Mouse (Mus musculus): ENCODE measurements around the gene Tm4sf1. TPM values are rescaled to one million over a fixed set of nuclear protein-coding genes. Genes with fewer than 3 reads are reported as not detected.

Gene Tm4sf1
- polyA plus RNA-seq, 1 experiment from 2014 or later: 53.8 TPM

GRCm38 (mm10) chr3:57296574-57296973, 5.2 kb downstream of the Tm4sf1 start:
- no peak overlapping the region for H3K9ac ChIP-seq
- ATAC-seq (ENCODE audit: insufficient read depth): no peak

DNA sequence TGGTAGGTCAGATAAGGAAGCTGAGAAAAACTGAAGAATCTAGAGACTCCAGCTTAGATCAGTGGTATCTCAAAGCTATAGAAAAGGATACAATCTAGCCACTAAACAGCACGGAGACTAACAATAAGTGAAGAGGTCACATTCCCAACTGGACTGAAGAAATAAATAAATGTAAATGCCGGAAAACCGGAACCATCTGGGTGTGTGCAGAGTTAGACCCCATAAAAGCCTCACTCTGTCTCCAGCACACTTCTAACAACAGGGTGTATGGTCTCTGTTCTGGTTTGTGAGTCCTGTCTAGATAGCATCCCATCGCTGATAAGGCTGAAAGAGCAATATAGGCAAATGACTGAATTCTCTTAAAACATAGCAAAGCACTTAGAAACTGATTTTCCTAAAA, 6.2 kb downstream of the Tm4sf1 start:
- no peak overlapping the region for H3K9ac ChIP-seq

More at GRCm38 (mm10) chr3:57296574-57296973, 5.2 kb downstream of the Tm4sf1 start:
- H3K27me3 ChIP-seq (ENCODE audit: insufficient read depth, low read length): no peaks in the 10 kb centered on the region
- no peak overlapping the region for H3K4me3 ChIP-seq (ENCODE audit: low read depth, low read length)
- no peak for DNase-seq
- H3K27ac ChIP-seq (ENCODE audit: low read depth): no peak overlapping the region
- H3K36me3 ChIP-seq (ENCODE audit: insufficient read depth): no peaks in the 10 kb centered on the region
- TF ChIP-seq CTCF (IDR thresholded peaks at IDR 0.05; ENCODE audit: low read depth): no peak
- H3K4me2 ChIP-seq: no peak overlapping the region
- H3K9me3 ChIP-seq (ENCODE audit: low read depth, low read length): no peaks in the 10 kb centered on the region
- peaks cover 12% of the 10 kb centered on the region; the same call in 1 of the 2 replicates for H3K4me1 ChIP-seq (ENCODE audit: insufficient read depth)

DNA sequence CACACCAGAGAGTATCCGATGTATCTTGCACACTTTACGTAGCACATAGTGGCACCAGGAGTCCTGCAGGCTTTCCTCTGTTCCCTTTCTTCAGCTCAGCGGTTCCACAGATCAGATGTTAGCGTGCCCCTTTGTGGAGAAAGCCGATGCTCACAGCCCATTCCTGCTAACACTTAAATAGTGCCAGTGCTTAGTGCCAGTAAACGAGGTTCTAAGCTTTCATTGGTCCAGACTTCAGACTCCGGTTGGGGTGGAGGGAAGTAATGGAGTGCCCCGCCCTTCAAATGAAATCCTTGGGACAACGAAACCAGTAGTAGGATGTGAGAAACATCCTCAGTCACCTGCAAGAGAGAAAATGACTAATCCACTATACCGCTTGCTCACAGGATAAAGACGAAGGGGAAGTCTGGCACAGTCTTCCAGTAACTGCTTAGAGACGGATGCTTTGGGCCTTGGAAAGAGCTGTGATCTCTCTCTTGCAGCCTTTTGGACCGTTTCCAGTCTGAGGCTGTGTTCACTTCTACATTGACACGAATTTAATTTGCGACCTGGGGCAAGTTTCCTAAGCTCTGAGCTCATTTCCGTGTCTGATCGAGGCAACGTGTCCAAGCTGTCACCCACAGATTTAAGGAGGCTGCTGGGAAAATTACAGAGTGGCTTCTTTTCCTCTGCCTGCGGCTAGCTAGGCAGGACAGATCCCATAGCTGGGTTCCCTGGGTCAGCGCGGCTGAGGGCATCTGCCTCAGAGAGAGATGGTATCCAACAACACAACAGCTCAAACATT, 6.9 kb downstream of the Tm4sf1 start:
- H3K4me2 ChIP-seq: peak overlapping the region; percentile 31
- H3K4me1 ChIP-seq (ENCODE audit: insufficient read depth): peaks cover 12% of the 10 kb centered on the region; the same call in 1 of the 2 replicates
- H3K4me3 ChIP-seq (ENCODE audit: low read depth, low read length): peak overlapping the region; percentile 22
- 53% methylated on average over 21 of the region's 21 CpGs for WGBS
- H3K9me3 ChIP-seq (ENCODE audit: low read depth, low read length): no peaks in the 10 kb centered on the region
- DNase-seq: peak; percentile 79
- TF ChIP-seq CTCF (IDR thresholded peaks at IDR 0.05; ENCODE audit: low read depth): no peak
- no peak overlapping the region for H3K9ac ChIP-seq
- H3K36me3 ChIP-seq (ENCODE audit: insufficient read depth): no peaks in the 10 kb centered on the region
- H3K27ac ChIP-seq (ENCODE audit: low read depth): peak overlapping the region; percentile 69; the same call in 1 of the 2 replicates
- no peaks in the 10 kb centered on the region for H3K27me3 ChIP-seq (ENCODE audit: insufficient read depth, low read length)
- peak; percentile 62 for ATAC-seq (ENCODE audit: insufficient read depth)

More for the DNA sequence above, 6.2 kb downstream of the Tm4sf1 start:
- WGBS: 50% methylated on average over 4 of the region's 4 CpGs
- Histone ChIP-seq H3K27me3 (ENCODE audit: insufficient read depth, low read length) (no peaks in the 10 kb centered on the region), H3K9me3 (ENCODE audit: low read depth, low read length) (no peaks in the 10 kb centered on the region), H3K4me2 (no peak overlapping the region; the same call in 1 of the 2 replicates), H3K4me3 (ENCODE audit: low read depth, low read length) (no peak overlapping the region), H3K27ac (ENCODE audit: low read depth) (peak overlapping the region; percentile 69; the same call in 1 of the 2 replicates), H3K4me1 (ENCODE audit: insufficient read depth) (peaks cover 12% of the 10 kb centered on the region; the same call in 1 of the 2 replicates), H3K36me3 (ENCODE audit: insufficient read depth) (no peaks in the 10 kb centered on the region)
- DNase-seq (no peak), ATAC-seq (ENCODE audit: insufficient read depth) (no peak)
- TF ChIP-seq CTCF (IDR thresholded peaks at IDR 0.05; ENCODE audit: low read depth): no peak

DNA sequence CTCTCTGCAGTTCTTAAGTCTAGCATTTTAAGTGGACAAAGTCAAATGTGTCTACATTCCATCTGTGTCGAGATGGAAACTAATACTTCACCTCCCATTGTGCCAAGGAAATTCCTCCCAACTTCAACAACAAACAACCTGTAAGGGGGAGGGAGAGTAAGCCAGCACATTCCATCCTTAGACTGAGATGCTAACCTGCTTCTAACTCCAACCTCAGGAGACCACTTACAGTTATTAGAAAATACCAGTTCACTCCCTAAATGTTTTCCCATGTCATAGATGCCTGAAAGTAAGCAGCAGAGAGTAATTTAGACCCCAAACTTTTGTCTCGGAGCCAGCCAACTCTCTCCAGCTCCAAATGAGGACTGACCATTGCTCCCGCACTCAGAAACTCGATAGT, 7.9 kb downstream of the Tm4sf1 start:
- peak overlapping the region; percentile 31 for H3K4me2 ChIP-seq
- H3K4me3 ChIP-seq (ENCODE audit: low read depth, low read length): peak overlapping the region; percentile 22; the same call in 1 of the 2 replicates
- peaks cover 12% of the 10 kb centered on the region; the same call in 1 of the 2 replicates for H3K4me1 ChIP-seq (ENCODE audit: insufficient read depth)
- ATAC-seq (ENCODE audit: insufficient read depth) (no peak), DNase-seq (peak; percentile 17)
- H3K36me3 ChIP-seq (ENCODE audit: insufficient read depth): no peaks in the 10 kb centered on the region
- H3K27ac ChIP-seq (ENCODE audit: low read depth): no peak overlapping the region
- TF ChIP-seq CTCF (IDR thresholded peaks at IDR 0.05; ENCODE audit: low read depth): no peak
- WGBS: 43% methylated on average over 4 of the region's 4 CpGs
- H3K27me3 ChIP-seq (ENCODE audit: insufficient read depth, low read length): no peaks in the 10 kb centered on the region
- H3K9ac ChIP-seq: no peak overlapping the region
- no peaks in the 10 kb centered on the region for H3K9me3 ChIP-seq (ENCODE audit: low read depth, low read length)

DNA sequence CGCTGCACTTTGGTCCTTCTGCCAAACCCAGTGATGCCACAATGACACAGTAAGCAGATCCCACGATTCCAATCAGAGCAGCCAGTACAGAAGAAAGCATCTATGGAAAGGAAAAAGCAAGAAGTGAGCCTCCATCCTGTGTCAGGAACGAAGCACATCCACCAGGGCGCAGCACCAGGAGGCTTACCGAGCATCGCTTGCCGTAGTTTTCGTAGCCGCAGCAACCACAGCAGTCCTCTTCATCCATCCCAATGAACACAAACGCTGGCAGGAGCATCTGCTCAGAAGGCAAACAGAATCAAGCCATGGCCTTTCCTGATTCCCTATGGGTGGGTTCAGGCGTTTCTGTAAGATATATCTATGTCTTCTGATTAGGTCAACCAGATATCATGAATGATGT, 9.0 kb downstream of the Tm4sf1 start:
- no peak for DNase-seq
- peak overlapping the region; percentile 31; the same call in 1 of the 2 replicates for H3K4me2 ChIP-seq
- no peak overlapping the region for H3K4me3 ChIP-seq (ENCODE audit: low read depth, low read length)
- no peak for TF ChIP-seq CTCF (IDR thresholded peaks at IDR 0.05; ENCODE audit: low read depth)
- H3K9me3 ChIP-seq (ENCODE audit: low read depth, low read length): no peaks in the 10 kb centered on the region
- H3K4me1 ChIP-seq (ENCODE audit: insufficient read depth): peaks cover 12% of the 10 kb centered on the region; the same call in 1 of the 2 replicates
- 69% methylated on average over 11 of the region's 11 CpGs for WGBS
- H3K9ac ChIP-seq: no peak overlapping the region
- H3K36me3 ChIP-seq (ENCODE audit: insufficient read depth): no peaks in the 10 kb centered on the region
- no peak; the same call in 1 of the 2 replicates for ATAC-seq (ENCODE audit: insufficient read depth)
- no peaks in the 10 kb centered on the region for H3K27me3 ChIP-seq (ENCODE audit: insufficient read depth, low read length)
- H3K27ac ChIP-seq (ENCODE audit: low read depth): no peak overlapping the region

DNA sequence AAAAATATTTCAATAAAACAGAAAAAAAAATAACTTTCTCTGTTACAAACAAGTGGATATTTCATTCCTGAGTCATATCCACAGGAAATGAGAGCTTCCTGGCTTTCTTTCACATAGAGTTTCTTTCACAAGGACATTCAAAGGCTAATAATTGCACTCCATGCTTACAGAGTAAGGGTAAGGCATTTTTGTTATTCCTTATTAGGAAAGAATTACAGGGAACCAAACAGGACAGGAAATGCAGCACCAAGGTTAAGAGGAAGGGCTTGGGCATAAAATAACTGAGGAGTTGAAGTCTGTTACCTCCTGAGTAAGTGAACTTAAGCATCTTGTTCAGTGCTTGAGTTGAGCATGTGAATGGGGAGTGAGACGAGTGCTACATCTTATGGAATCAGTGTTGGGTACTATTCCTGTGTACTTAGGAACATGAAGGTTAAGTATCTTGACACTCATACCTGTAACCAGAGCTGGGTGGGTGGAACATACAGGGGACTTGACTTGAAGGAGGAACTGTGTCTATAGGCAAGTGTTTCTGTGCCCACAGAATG, 12.8 kb downstream of the Tm4sf1 start:
- Histone ChIP-seq H3K9me3 (ENCODE audit: low read depth, low read length) (no peaks in the 10 kb centered on the region), H3K4me3 (ENCODE audit: low read depth, low read length) (no peak overlapping the region), H3K27me3 (ENCODE audit: insufficient read depth, low read length) (no peaks in the 10 kb centered on the region), H3K27ac (ENCODE audit: low read depth) (peak overlapping the region; percentile 80), H3K9ac (no peak overlapping the region), H3K4me2 (no peak overlapping the region), H3K4me1 (ENCODE audit: insufficient read depth) (no peaks in the 10 kb centered on the region; the same call in 1 of the 2 replicates), H3K36me3 (ENCODE audit: insufficient read depth) (no peaks in the 10 kb centered on the region)
- no peak for TF ChIP-seq CTCF (IDR thresholded peaks at IDR 0.05; ENCODE audit: low read depth)
- 53% methylated on average over 1 of the region's 1 CpGs for WGBS
- no peak for ATAC-seq (ENCODE audit: insufficient read depth)
- peak; percentile 32 for DNase-seq
